Mouse (Mus musculus) skeletal muscle tissue, postnatal 0 days (tissue): Measurements from ENCODE around the gene Olfr98. TPM values are rescaled to one million over a fixed set of nuclear protein-coding genes. Genes with fewer than 3 reads are reported as not detected.

Source experiments
- polyA plus RNA-seq: library from polyadenylated mRNA; unstranded; fragments of >200 nt; fragmentation: Nextera tagmentation; extraction: Ambion mirVana; gene quantifications from 2 replicates; pipeline ENCODE4 v1.2.1, GENCODE M21; 2015

Olfr98 gene
- polyA plus RNA-seq = not detected in 2 replicates

GRCm38 (mm10) chr17:37263626-37264025 is at the start of gene Olfr98:
Olfr98 (minus strand) TSS chr17:37263749.

DNA sequence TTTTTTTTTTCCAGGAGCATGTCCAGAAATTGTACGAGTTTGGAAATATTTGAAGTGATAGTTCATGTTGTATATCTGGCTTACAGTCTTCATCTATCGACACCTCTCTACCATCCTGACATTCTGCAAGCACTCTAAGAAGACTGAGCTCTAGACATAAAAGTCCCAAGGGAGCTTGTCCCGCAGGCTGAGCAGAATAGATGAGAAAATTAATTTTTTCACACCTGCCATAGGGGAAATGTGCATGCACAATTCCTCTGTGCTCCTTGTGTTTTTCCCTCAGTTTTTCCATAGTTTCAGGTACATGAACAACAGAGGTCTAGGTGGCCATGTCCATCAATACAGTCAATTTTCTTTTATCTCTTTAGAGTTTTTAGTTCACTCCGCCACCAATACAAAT is 40.7 kb upstream of the Olfr98 start, which contains the start of gene Olfr101:
Gene Olfr101, minus strand, starts transcription at position 101 of the 400 bp plus-strand sequence.

DNA sequence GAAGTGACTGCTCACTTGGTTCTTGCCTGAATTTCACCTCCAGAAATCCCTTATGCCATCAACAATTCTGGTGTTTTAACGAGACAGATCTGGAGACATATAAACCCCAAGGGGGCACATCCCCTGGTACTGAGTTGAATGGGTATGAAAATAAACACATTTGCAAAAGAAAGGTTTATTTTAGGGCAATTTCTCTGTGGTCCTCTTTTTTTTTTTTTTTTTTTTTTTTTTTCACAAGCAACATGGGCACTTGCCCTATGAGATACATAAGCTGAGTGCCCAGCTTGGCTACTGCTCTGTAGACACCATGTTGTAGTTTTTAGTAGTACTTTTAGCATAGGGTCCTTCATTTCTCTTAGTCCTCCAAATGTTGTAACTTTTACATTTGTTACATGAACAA is 19.8 kb upstream of the Olfr98 start, which contains the start of gene Olfr99:
Gene Olfr99, minus strand, starts transcription at position 101 of the 400 bp plus-strand sequence.

GRCm38 (mm10) chr17:37270058-37270701 is 6.6 kb upstream of the Olfr98 start, which contains the start of gene H2-M3:
H2-M3 (plus strand) TSS chr17:37270220.

DNA sequence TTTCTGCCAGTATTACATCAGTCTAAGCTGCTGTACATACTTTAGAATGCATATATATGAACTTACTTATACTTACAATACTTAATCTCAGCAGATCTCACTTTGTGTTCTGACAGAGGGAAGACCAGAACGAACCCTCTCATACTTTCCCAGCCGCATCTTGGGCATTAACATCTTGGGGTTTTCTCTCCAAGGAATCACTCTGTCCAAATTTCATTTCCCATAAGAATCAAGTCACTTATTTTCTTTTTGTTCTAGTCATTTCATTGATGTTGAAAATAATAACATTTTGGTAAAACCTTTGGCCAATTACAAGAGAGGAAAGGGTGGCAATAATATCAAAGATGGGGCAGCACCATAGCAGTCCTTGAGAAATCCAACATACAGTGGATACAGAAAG is 26.3 kb downstream of the Olfr98 start, which contains the start of gene Olfr97:
Gene Olfr97, minus strand, starts transcription at position 101 of the 400 bp plus-strand sequence.

GRCm38 (mm10) chr17:37219846-37220245 is 43.7 kb downstream of the Olfr98 start, which contains the start of gene Olfr96:
Olfr96 (plus strand) TSS chr17:37220146.

DNA sequence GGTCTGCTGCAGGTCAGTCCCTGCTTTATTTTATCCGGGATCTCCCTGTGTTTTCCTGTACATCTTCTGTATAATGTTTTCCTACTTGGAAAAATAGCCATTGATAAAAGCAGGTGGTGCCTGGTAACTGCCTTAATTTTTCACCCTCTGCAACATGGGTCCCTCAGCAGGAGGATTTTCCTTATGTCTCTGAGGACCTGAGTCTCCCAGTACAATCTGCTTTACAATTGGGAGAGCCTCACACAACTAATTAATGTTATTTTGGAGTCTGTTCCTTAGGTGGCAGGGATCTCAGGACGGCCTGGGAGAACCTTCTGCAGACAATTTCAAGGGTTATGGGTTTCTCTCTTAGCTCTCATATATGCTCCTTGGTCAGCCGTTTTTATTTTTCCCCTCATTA is 50.5 kb downstream of the Olfr98 start, which contains the start of gene Olfr95:
Gene Olfr95, minus strand, starts transcription at position 101 of the 400 bp plus-strand sequence.

Other genes starting within 250 kb of the Olfr98 start
- not detected in 2 replicates for gene Mog, start 240.4 kb downstream of the Olfr98 start, polyA plus RNA-seq
- 3.8 and 4.6 TPM in 2 replicates for gene Gabbr1, start 217.8 kb downstream of the Olfr98 start, polyA plus RNA-seq
- gene Olfr90, start 175.2 kb downstream of the Olfr98 start, polyA plus RNA-seq = not detected in 2 replicates
- not detected in 2 replicates for gene Olfr91, start 165.5 kb downstream of the Olfr98 start, polyA plus RNA-seq
- gene Olfr92, start 143.7 kb downstream of the Olfr98 start, polyA plus RNA-seq = not detected in 2 replicates
- gene Olfr93, start 102.3 kb downstream of the Olfr98 start, polyA plus RNA-seq = not detected in 2 replicates
- gene Ubd, start 69.9 kb downstream of the Olfr98 start, polyA plus RNA-seq = 0.61 TPM in 1 of 2 replicates, not detected in the other
- gene Olfr94, start 62.8 kb downstream of the Olfr98 start, polyA plus RNA-seq = not detected in 2 replicates
- gene Olfr95, start 50.6 kb downstream of the Olfr98 start, polyA plus RNA-seq = not detected in 2 replicates
- not detected in 2 replicates for gene Olfr96, start 43.6 kb downstream of the Olfr98 start, polyA plus RNA-seq
- not detected in 2 replicates for gene Olfr97, start 26.4 kb downstream of the Olfr98 start, polyA plus RNA-seq
- 2.7 and 3.8 TPM in 2 replicates for gene H2-M3, start 6.5 kb upstream of the Olfr98 start, polyA plus RNA-seq
- gene Olfr99, start 19.7 kb upstream of the Olfr98 start, polyA plus RNA-seq = not detected in 2 replicates
- not detected in 2 replicates for gene Olfr101, start 40.6 kb upstream of the Olfr98 start, polyA plus RNA-seq
- not detected in 2 replicates for gene Olfr102, start 53.3 kb upstream of the Olfr98 start, polyA plus RNA-seq
- not detected in 2 replicates for gene Olfr103, start 75.9 kb upstream of the Olfr98 start, polyA plus RNA-seq
- gene Olfr104-ps, start 95.8 kb upstream of the Olfr98 start, polyA plus RNA-seq = not detected in 2 replicates
- gene Olfr105-ps, start 115.3 kb upstream of the Olfr98 start, polyA plus RNA-seq = not detected in 2 replicates
- not detected in 2 replicates for gene Olfr106-ps, start 126.6 kb upstream of the Olfr98 start, polyA plus RNA-seq
- gene Olfr107, start 135.5 kb upstream of the Olfr98 start, polyA plus RNA-seq = not detected in 2 replicates
- not detected in 2 replicates for gene Olfr108, start 181.7 kb upstream of the Olfr98 start, polyA plus RNA-seq
- not detected in 2 replicates for gene Olfr109, start 195.2 kb upstream of the Olfr98 start, polyA plus RNA-seq
- not detected in 2 replicates for gene H2-M2, start 219.8 kb upstream of the Olfr98 start, polyA plus RNA-seq
- gene Olfr110, start 228.7 kb upstream of the Olfr98 start, polyA plus RNA-seq = not detected in 2 replicates
- gene Olfr111, start 244.3 kb upstream of the Olfr98 start, polyA plus RNA-seq = not detected in 2 replicates